Mouse (Mus musculus): ENCODE results near the gene Dus2. TPM values are rescaled to one million over a fixed set of nuclear protein-coding genes. Genes with fewer than 3 reads are reported as not detected.

Dus2 gene
- total and polyA plus RNA-seq, 2 experiments from 2014 or later, result 16.3 to 21.3 TPM

GRCm38 (mm10) chr8:106075863-106076174, 84.7 kb downstream of the Dus2 start:
- Histone ChIP-seq H3K4me1 (ENCODE audit: insufficient read depth, low read length) (no peaks in the 10 kb centered on the region), H3K36me3 (ENCODE audit: insufficient read depth, low read length) (0 out of 2 replicates have a peak, but pooled peaks cover 5% of the 10 kb centered on the region), H3K4me2 (ENCODE audit: low read depth, low read length, poor library complexity, severe bottlenecking) (no peak overlapping the region), H3K9me3 (ENCODE audit: low read length) (no peaks in the 10 kb centered on the region), H3K27me3 (ENCODE audit: insufficient read depth, low read length) (no peaks in the 10 kb centered on the region), H3K9ac (replicated peaks; ENCODE audit: low read length, poor library complexity, severe bottlenecking) (no peak overlapping the region), H3K27ac (ENCODE audit: low read depth, low read length) (no peak overlapping the region), H3K4me3 (ENCODE audit: low read depth, low read length) (no peak overlapping the region)
- ATAC-seq (ENCODE audit: low FRiP score), result no peak
- TF ChIP-seq CTCF (IDR thresholded peaks at IDR 0.05), result no peak
- DNase-seq (ENCODE audit: low spot score), result no peak
- 95% methylated on average over 5 of the region's 5 CpGs for WGBS

DNA sequence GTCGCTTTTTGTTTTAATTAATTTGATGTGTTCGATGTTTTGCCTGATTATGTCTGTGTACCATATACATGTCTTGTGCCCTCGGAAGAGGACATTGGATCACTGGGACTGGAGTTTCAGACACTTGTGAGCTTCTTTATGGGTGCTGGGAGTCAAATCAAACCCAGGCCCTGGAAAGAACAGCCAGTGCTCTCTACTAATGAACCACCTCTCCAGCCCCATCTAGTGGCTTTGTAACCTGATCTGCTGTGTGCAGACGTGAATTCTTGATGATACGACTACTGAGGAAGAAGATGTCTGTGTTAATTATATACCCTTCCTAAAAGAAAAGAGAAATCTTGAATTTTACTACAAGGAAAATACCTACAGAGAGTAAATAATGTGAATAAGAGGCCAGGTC, 85.5 kb downstream of the Dus2 start:
- 89% methylated on average over 5 of the region's 5 CpGs for WGBS
- Histone ChIP-seq H3K4me1 (ENCODE audit: insufficient read depth, low read length) (no peaks in the 10 kb centered on the region), H3K9ac (replicated peaks; ENCODE audit: low read length, poor library complexity, severe bottlenecking) (no peak overlapping the region), H3K27me3 (ENCODE audit: insufficient read depth, low read length) (no peaks in the 10 kb centered on the region), H3K36me3 (ENCODE audit: insufficient read depth, low read length) (0 out of 2 replicates have a peak, but pooled peaks cover 5% of the 10 kb centered on the region), H3K27ac (ENCODE audit: low read depth, low read length) (no peak overlapping the region), H3K9me3 (ENCODE audit: low read length) (no peaks in the 10 kb centered on the region), H3K4me2 (ENCODE audit: low read depth, low read length, poor library complexity, severe bottlenecking) (no peak overlapping the region), H3K4me3 (ENCODE audit: low read depth, low read length) (no peak overlapping the region)
- peak; percentile 55 for TF ChIP-seq CTCF (IDR thresholded peaks at IDR 0.05)
- ATAC-seq (ENCODE audit: low FRiP score) (no peak), DNase-seq (ENCODE audit: low spot score) (peak; percentile 45)

GRCm38 (mm10) chr8:106077452-106078067, 86.4 kb downstream of the Dus2 start:
- H3K9me3 ChIP-seq (ENCODE audit: low read length), result no peaks in the 10 kb centered on the region
- H3K4me2 ChIP-seq (ENCODE audit: low read depth, low read length, poor library complexity, severe bottlenecking), result no peak overlapping the region
- H3K27me3 ChIP-seq (ENCODE audit: insufficient read depth, low read length), result no peaks in the 10 kb centered on the region
- H3K36me3 ChIP-seq (ENCODE audit: insufficient read depth, low read length), result 0 out of 2 replicates have a peak, but pooled peaks cover 5% of the 10 kb centered on the region
- H3K4me1 ChIP-seq (ENCODE audit: insufficient read depth, low read length), result no peaks in the 10 kb centered on the region
- DNase-seq (ENCODE audit: low spot score) (no peak), ATAC-seq (ENCODE audit: low FRiP score) (no peak)
- 93% methylated on average over 1 of the region's 1 CpGs for WGBS
- H3K27ac ChIP-seq (ENCODE audit: low read depth, low read length), result no peak overlapping the region
- peak; percentile 48 for TF ChIP-seq CTCF (IDR thresholded peaks at IDR 0.05)
- no peak overlapping the region for H3K4me3 ChIP-seq (ENCODE audit: low read depth, low read length)
- H3K9ac ChIP-seq (replicated peaks; ENCODE audit: low read length, poor library complexity, severe bottlenecking), result no peak overlapping the region

GRCm38 (mm10) chr8:106102321-106102720, 111.2 kb downstream of the Dus2 start:
- no peak for DNase-seq (ENCODE audit: low spot score)
- H3K4me3 ChIP-seq (ENCODE audit: low read depth, low read length), result no peak overlapping the region
- H3K36me3 ChIP-seq (ENCODE audit: insufficient read depth, low read length), result peaks cover 8% of the 10 kb centered on the region; the same call in 1 of the 2 replicates
- H3K4me2 ChIP-seq (ENCODE audit: low read depth, low read length, poor library complexity, severe bottlenecking), result no peak overlapping the region
- ATAC-seq (ENCODE audit: low FRiP score), result no peak
- no peak overlapping the region for H3K9ac ChIP-seq (replicated peaks; ENCODE audit: low read length, poor library complexity, severe bottlenecking)
- H3K27ac ChIP-seq (ENCODE audit: low read depth, low read length), result no peak overlapping the region
- H3K27me3 ChIP-seq (ENCODE audit: insufficient read depth, low read length), result no peaks in the 10 kb centered on the region
- no peaks in the 10 kb centered on the region for H3K4me1 ChIP-seq (ENCODE audit: insufficient read depth, low read length)
- WGBS, result 96% methylated on average over 4 of the region's 4 CpGs
- no peaks in the 10 kb centered on the region for H3K9me3 ChIP-seq (ENCODE audit: low read length)
- no peak for TF ChIP-seq CTCF (IDR thresholded peaks at IDR 0.05)

Small RNA genes lying within 50 kb of the gene (microRNA-seq; reads per million reads assigned to microRNA genes)
- not detected for gene Mir7074 (ENCODE audit: borderline number of aligned reads)

Other genes starting within 250 kb of the Dus2 start
- 47.6 and 64.7 TPM in 2 replicates for gene Gfod2, start 232.7 kb upstream of the Dus2 start, total RNA-seq (2014; rRNA removed)
- gene Gfod2, start 232.7 kb upstream of the Dus2 start, polyA plus RNA-seq (2015; fragmentation: Nextera tagmentation; extraction: Ambion mirVana), result 60.9 and 67.9 TPM in 2 replicates
- gene Ranbp10, start 164.0 kb upstream of the Dus2 start, total RNA-seq (2014; rRNA removed), result 13.4 and 13.5 TPM in 2 replicates
- gene Ranbp10, start 164.0 kb upstream of the Dus2 start, polyA plus RNA-seq (2015; fragmentation: Nextera tagmentation; extraction: Ambion mirVana), result 4.8 and 6.4 TPM in 2 replicates
- 0.14 and 0.16 TPM in 2 replicates for gene Tsnaxip1, start 163.6 kb upstream of the Dus2 start, total RNA-seq (2014; rRNA removed)
- 0.62 and 0.88 TPM in 2 replicates for gene Tsnaxip1, start 163.6 kb upstream of the Dus2 start, polyA plus RNA-seq (2015; fragmentation: Nextera tagmentation; extraction: Ambion mirVana)
- gene Cenpt, start 138.1 kb upstream of the Dus2 start, total RNA-seq (2014; rRNA removed), result 44.8 and 48.6 TPM in 2 replicates
- 45.2 and 48.7 TPM in 2 replicates for gene Cenpt, start 138.1 kb upstream of the Dus2 start, polyA plus RNA-seq (2015; fragmentation: Nextera tagmentation; extraction: Ambion mirVana)
- 52.0 and 80.1 TPM in 2 replicates for gene Thap11, start 136.2 kb upstream of the Dus2 start, total RNA-seq (2014; rRNA removed)
- 40.1 and 42.9 TPM in 2 replicates for gene Thap11, start 136.2 kb upstream of the Dus2 start, polyA plus RNA-seq (2015; fragmentation: Nextera tagmentation; extraction: Ambion mirVana)
- gene Nutf2, start 130.8 kb upstream of the Dus2 start, total RNA-seq (2014; rRNA removed), result 60.7 and 65.2 TPM in 2 replicates
- 109 and 137 TPM in 2 replicates for gene Nutf2, start 130.8 kb upstream of the Dus2 start, polyA plus RNA-seq (2015; fragmentation: Nextera tagmentation; extraction: Ambion mirVana)
- 100 and 125 TPM in 2 replicates for gene Edc4, start 110.5 kb upstream of the Dus2 start, total RNA-seq (2014; rRNA removed)
- 45.2 and 45.4 TPM in 2 replicates for gene Edc4, start 110.5 kb upstream of the Dus2 start, polyA plus RNA-seq (2015; fragmentation: Nextera tagmentation; extraction: Ambion mirVana)
- 1.3 and 1.9 TPM in 2 replicates for gene Nrn1l, start 97.8 kb upstream of the Dus2 start, total RNA-seq (2014; rRNA removed)
- gene Nrn1l, start 97.8 kb upstream of the Dus2 start, polyA plus RNA-seq (2015; fragmentation: Nextera tagmentation; extraction: Ambion mirVana), result 1.3 TPM in 2 replicates
- gene Pskh1, start 90.9 kb upstream of the Dus2 start, total RNA-seq (2014; rRNA removed), result 23.2 and 23.9 TPM in 2 replicates
- 8.7 and 11.9 TPM in 2 replicates for gene Pskh1, start 90.9 kb upstream of the Dus2 start, polyA plus RNA-seq (2015; fragmentation: Nextera tagmentation; extraction: Ambion mirVana)
- gene Ctrl, start 57.5 kb upstream of the Dus2 start, total RNA-seq (2014; rRNA removed), result 3.6 and 4.0 TPM in 2 replicates
- gene Ctrl, start 57.5 kb upstream of the Dus2 start, polyA plus RNA-seq (2015; fragmentation: Nextera tagmentation; extraction: Ambion mirVana), result 3.2 and 3.9 TPM in 2 replicates
- gene Psmb10, start 52.9 kb upstream of the Dus2 start, total RNA-seq (2014; rRNA removed), result 44.9 and 85.1 TPM in 2 replicates
- gene Psmb10, start 52.9 kb upstream of the Dus2 start, polyA plus RNA-seq (2015; fragmentation: Nextera tagmentation; extraction: Ambion mirVana), result 110 and 122 TPM in 2 replicates
- gene Lcat, start 48.0 kb upstream of the Dus2 start, total RNA-seq (2014; rRNA removed), result 7.5 and 19.3 TPM in 2 replicates
- gene Lcat, start 48.0 kb upstream of the Dus2 start, polyA plus RNA-seq (2015; fragmentation: Nextera tagmentation; extraction: Ambion mirVana), result 5.6 and 6.8 TPM in 2 replicates
- 11.8 and 12.1 TPM in 2 replicates for gene Slc12a4, start 25.2 kb upstream of the Dus2 start, total RNA-seq (2014; rRNA removed)
- 9.6 and 12.0 TPM in 2 replicates for gene Slc12a4, start 25.2 kb upstream of the Dus2 start, polyA plus RNA-seq (2015; fragmentation: Nextera tagmentation; extraction: Ambion mirVana)
- gene Dpep3, start 11.9 kb upstream of the Dus2 start, total RNA-seq (2014; rRNA removed), result not detected in 2 replicates
- gene Dpep3, start 11.9 kb upstream of the Dus2 start, polyA plus RNA-seq (2015; fragmentation: Nextera tagmentation; extraction: Ambion mirVana), result not detected in 2 replicates
- not detected in 2 replicates for gene Dpep2nb, start 14.6 kb downstream of the Dus2 start, total RNA-seq (2014; rRNA removed)
- gene Dpep2nb, start 14.6 kb downstream of the Dus2 start, polyA plus RNA-seq (2015; fragmentation: Nextera tagmentation; extraction: Ambion mirVana), result not detected in 2 replicates
- gene Ddx28, start 20.5 kb downstream of the Dus2 start, total RNA-seq (2014; rRNA removed), result 29.7 and 36.3 TPM in 2 replicates
- 22.8 and 22.9 TPM in 2 replicates for gene Ddx28, start 20.5 kb downstream of the Dus2 start, polyA plus RNA-seq (2015; fragmentation: Nextera tagmentation; extraction: Ambion mirVana)
- gene Nfatc3, start 67.5 kb downstream of the Dus2 start, total RNA-seq (2014; rRNA removed), result 16.5 and 18.0 TPM in 2 replicates
- gene Nfatc3, start 67.5 kb downstream of the Dus2 start, polyA plus RNA-seq (2015; fragmentation: Nextera tagmentation; extraction: Ambion mirVana), result 1.8 and 2.7 TPM in 2 replicates
- gene Esrp2, start 145.6 kb downstream of the Dus2 start, total RNA-seq (2014; rRNA removed), result 0.77 TPM in 1 of 2 replicates, not detected in the other
- 0.31 TPM in 1 of 2 replicates, not detected in the other for gene Esrp2, start 145.6 kb downstream of the Dus2 start, polyA plus RNA-seq (2015; fragmentation: Nextera tagmentation; extraction: Ambion mirVana)
- gene Pla2g15, start 159.1 kb downstream of the Dus2 start, total RNA-seq (2014; rRNA removed), result 21.3 and 22.5 TPM in 2 replicates
- gene Pla2g15, start 159.1 kb downstream of the Dus2 start, polyA plus RNA-seq (2015; fragmentation: Nextera tagmentation; extraction: Ambion mirVana), result 16.7 and 18.7 TPM in 2 replicates
- gene Slc7a6, start 177.5 kb downstream of the Dus2 start, total RNA-seq (2014; rRNA removed), result 37.1 and 44.3 TPM in 2 replicates
- 40.2 and 41.7 TPM in 2 replicates for gene Slc7a6, start 177.5 kb downstream of the Dus2 start, polyA plus RNA-seq (2015; fragmentation: Nextera tagmentation; extraction: Ambion mirVana)
- 40.5 and 53.3 TPM in 2 replicates for gene Slc7a6os, start 219.6 kb downstream of the Dus2 start, total RNA-seq (2014; rRNA removed)
- 33.8 and 35.2 TPM in 2 replicates for gene Slc7a6os, start 219.6 kb downstream of the Dus2 start, polyA plus RNA-seq (2015; fragmentation: Nextera tagmentation; extraction: Ambion mirVana)
- gene Prmt7, start 219.6 kb downstream of the Dus2 start, total RNA-seq (2014; rRNA removed), result 60.0 and 71.6 TPM in 2 replicates
- gene Prmt7, start 219.6 kb downstream of the Dus2 start, polyA plus RNA-seq (2015; fragmentation: Nextera tagmentation; extraction: Ambion mirVana), result 51.9 and 58.3 TPM in 2 replicates

Measured in midbrain, postnatal 0 days (tissue).